Mouse (Mus musculus): Measurements from ENCODE around the gene Chrd. TPM values are rescaled to one million over a fixed set of nuclear protein-coding genes. Genes with fewer than 3 reads are reported as not detected.
A peak's percentile ranks its signal among the peaks of the same experiment; 100 is the strongest.

The Chrd gene
- polyA plus RNA-seq, 1 experiment from 2014 or later = 9.1 TPM

DNA sequence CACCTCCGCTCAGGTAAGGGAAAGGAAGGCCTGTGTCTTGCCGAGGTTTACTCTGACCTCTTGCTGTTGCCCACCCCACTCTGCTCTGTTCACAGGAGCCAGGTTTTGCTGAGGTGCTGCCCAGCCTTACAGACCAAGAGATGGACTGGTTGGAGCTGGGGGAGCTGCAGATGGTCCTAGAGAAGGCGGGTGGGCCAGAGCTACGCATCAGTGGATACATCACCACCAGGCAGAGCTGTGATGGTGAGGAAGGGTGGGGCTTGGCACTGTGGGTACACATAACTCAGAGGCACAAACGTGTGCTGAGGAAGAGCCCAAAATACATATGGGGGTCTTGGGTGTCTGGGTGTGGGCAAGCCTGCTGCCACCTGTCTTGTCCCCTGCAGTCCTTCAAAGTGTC is 2.7 kb downstream of the Chrd start:
- Histone ChIP-seq H3K27ac (replicated peaks; ENCODE audit: low read depth, low read length) (no peak overlapping the region), H3K4me2 (ENCODE audit: low read depth, low read length) (no peak overlapping the region), H3K4me1 (ENCODE audit: control insufficient read depth, insufficient read depth, low read length) (peaks cover 7% of the 10 kb centered on the region; the same call in 1 of the 2 replicates), H3K27me3 (replicated peaks; ENCODE audit: control insufficient read depth, insufficient read depth, low read length) (peaks cover 26% of the 10 kb centered on the region), H3K4me3 (ENCODE audit: low read depth, low read length) (no peak overlapping the region), H3K36me3 (ENCODE audit: control insufficient read depth, insufficient read depth, low read length) (peaks cover 9% of the 10 kb centered on the region; the same call in 1 of the 2 replicates), H3K9me3 (ENCODE audit: control insufficient read depth, low read length) (no peaks in the 10 kb centered on the region), H3K9ac (ENCODE audit: low read depth, low read length) (no peak overlapping the region)
- ATAC-seq (ENCODE audit: low read depth) (no peak), DNase-seq (ENCODE audit: low spot score) (no peak)
- WGBS = 80% methylated on average over 5 of the region's 5 CpGs

- no peak overlapping the region for H3K27ac ChIP-seq (replicated peaks; ENCODE audit: low read depth, low read length)
- H3K4me3 ChIP-seq (ENCODE audit: low read depth, low read length) = no peak overlapping the region
- WGBS = 86% methylated on average over 7 of the region's 7 CpGs
- peaks cover 7% of the 10 kb centered on the region; the same call in 1 of the 2 replicates for H3K4me1 ChIP-seq (ENCODE audit: control insufficient read depth, insufficient read depth, low read length)
- peaks cover 26% of the 10 kb centered on the region for H3K27me3 ChIP-seq (replicated peaks; ENCODE audit: control insufficient read depth, insufficient read depth, low read length)
- peaks cover 9% of the 10 kb centered on the region; the same call in 1 of the 2 replicates for H3K36me3 ChIP-seq (ENCODE audit: control insufficient read depth, insufficient read depth, low read length)
- no peak overlapping the region for H3K4me2 ChIP-seq (ENCODE audit: low read depth, low read length)
- no peak for DNase-seq (ENCODE audit: low spot score)
- no peaks in the 10 kb centered on the region for H3K9me3 ChIP-seq (ENCODE audit: control insufficient read depth, low read length)
- no peak for ATAC-seq (ENCODE audit: low read depth)
- no peak overlapping the region for H3K9ac ChIP-seq (ENCODE audit: low read depth, low read length)
Observed at GRCm38 (mm10) chr16:20736168-20736567, 3.2 kb downstream of the Chrd start.

- H3K9me3 ChIP-seq (ENCODE audit: control insufficient read depth, low read length) = no peaks in the 10 kb centered on the region
- peaks cover 7% of the 10 kb centered on the region; the same call in 1 of the 2 replicates for H3K4me1 ChIP-seq (ENCODE audit: control insufficient read depth, insufficient read depth, low read length)
- peaks cover 26% of the 10 kb centered on the region for H3K27me3 ChIP-seq (replicated peaks; ENCODE audit: control insufficient read depth, insufficient read depth, low read length)
- H3K36me3 ChIP-seq (ENCODE audit: control insufficient read depth, insufficient read depth, low read length) = peaks cover 9% of the 10 kb centered on the region; the same call in 1 of the 2 replicates
- WGBS = 84% methylated on average over 5 of the region's 5 CpGs
- no peak overlapping the region for H3K27ac ChIP-seq (replicated peaks; ENCODE audit: low read depth, low read length)
- H3K4me2 ChIP-seq (ENCODE audit: low read depth, low read length) = no peak overlapping the region
- no peak for DNase-seq (ENCODE audit: low spot score)
- no peak overlapping the region for H3K9ac ChIP-seq (ENCODE audit: low read depth, low read length)
- H3K4me3 ChIP-seq (ENCODE audit: low read depth, low read length) = no peak overlapping the region
- ATAC-seq (ENCODE audit: low read depth) = no peak
Observed at GRCm38 (mm10) chr16:20736823-20737222, 3.9 kb downstream of the Chrd start.

GRCm38 (mm10) chr16:20739845-20740244 is 6.9 kb downstream of the Chrd start:
- H3K4me2 ChIP-seq (ENCODE audit: low read depth, low read length) = no peak overlapping the region
- H3K9me3 ChIP-seq (ENCODE audit: control insufficient read depth, low read length) = no peaks in the 10 kb centered on the region
- 93% methylated on average over 9 of the region's 9 CpGs for WGBS
- no peak overlapping the region for H3K9ac ChIP-seq (ENCODE audit: low read depth, low read length)
- ATAC-seq (ENCODE audit: low read depth) (no peak), DNase-seq (ENCODE audit: low spot score) (no peak)
- no peak overlapping the region for H3K4me3 ChIP-seq (ENCODE audit: low read depth, low read length)
- H3K4me1 ChIP-seq (ENCODE audit: control insufficient read depth, insufficient read depth, low read length) = no peaks in the 10 kb centered on the region
- H3K27ac ChIP-seq (replicated peaks; ENCODE audit: low read depth, low read length) = no peak overlapping the region
- peaks cover 9% of the 10 kb centered on the region; the same call in 1 of the 2 replicates for H3K36me3 ChIP-seq (ENCODE audit: control insufficient read depth, insufficient read depth, low read length)
- H3K27me3 ChIP-seq (replicated peaks; ENCODE audit: control insufficient read depth, insufficient read depth, low read length) = peaks cover 9% of the 10 kb centered on the region

GRCm38 (mm10) chr16:20746641-20747040 is 13.7 kb downstream of the Chrd start:
- Histone ChIP-seq H3K27me3 (replicated peaks; ENCODE audit: control insufficient read depth, insufficient read depth, low read length) (no peaks in the 10 kb centered on the region), H3K9ac (ENCODE audit: low read depth, low read length) (no peak overlapping the region), H3K9me3 (ENCODE audit: control insufficient read depth, low read length) (no peaks in the 10 kb centered on the region), H3K36me3 (ENCODE audit: control insufficient read depth, insufficient read depth, low read length) (no peaks in the 10 kb centered on the region), H3K4me3 (ENCODE audit: low read depth, low read length) (no peak overlapping the region), H3K4me1 (ENCODE audit: control insufficient read depth, insufficient read depth, low read length) (no peaks in the 10 kb centered on the region), H3K4me2 (ENCODE audit: low read depth, low read length) (no peak overlapping the region), H3K27ac (replicated peaks; ENCODE audit: low read depth, low read length) (no peak overlapping the region)
- peak; percentile 74 for ATAC-seq (ENCODE audit: low read depth)
- DNase-seq (ENCODE audit: low spot score) = peak; percentile 84
- 57% methylated on average over 6 of the region's 6 CpGs for WGBS

GRCm38 (mm10) chr16:20750518-20750917 is 17.6 kb downstream of the Chrd start:
- Histone ChIP-seq H3K27me3 (replicated peaks; ENCODE audit: control insufficient read depth, insufficient read depth, low read length) (no peaks in the 10 kb centered on the region), H3K4me1 (ENCODE audit: control insufficient read depth, insufficient read depth, low read length) (no peaks in the 10 kb centered on the region), H3K4me2 (ENCODE audit: low read depth, low read length) (peak overlapping the region; percentile 23; the same call in 1 of the 2 replicates), H3K4me3 (ENCODE audit: low read depth, low read length) (no peak overlapping the region), H3K9me3 (ENCODE audit: control insufficient read depth, low read length) (no peaks in the 10 kb centered on the region), H3K9ac (ENCODE audit: low read depth, low read length) (no peak overlapping the region), H3K27ac (replicated peaks; ENCODE audit: low read depth, low read length) (no peak overlapping the region), H3K36me3 (ENCODE audit: control insufficient read depth, insufficient read depth, low read length) (no peaks in the 10 kb centered on the region)
- DNase-seq (ENCODE audit: low spot score) (peak; percentile 55), ATAC-seq (ENCODE audit: low read depth) (no peak)
- 31% methylated on average over 8 of the region's 8 CpGs for WGBS

DNA sequence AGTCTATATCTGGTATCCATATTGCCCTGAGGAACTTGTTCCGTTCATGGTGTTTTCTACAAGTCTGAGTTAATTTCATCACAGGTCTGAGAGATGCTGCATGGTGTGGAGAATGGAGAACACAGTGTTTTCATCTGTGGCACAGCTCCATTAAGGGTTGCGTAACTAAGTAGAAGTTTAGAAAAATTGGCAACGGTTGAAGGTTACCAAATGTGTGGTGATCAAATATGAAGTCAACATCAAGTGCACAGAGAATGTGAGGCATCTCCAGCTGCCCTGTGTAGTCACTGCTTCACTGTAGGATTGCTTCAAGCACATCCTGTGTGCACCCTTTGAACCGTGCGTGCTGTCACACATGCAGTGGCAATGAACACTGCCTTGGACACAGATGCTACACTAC is 23.1 kb downstream of the Chrd start:
- no peak overlapping the region for H3K4me2 ChIP-seq (ENCODE audit: low read depth, low read length)
- H3K9ac ChIP-seq (ENCODE audit: low read depth, low read length) = no peak overlapping the region
- 83% methylated on average over 5 of the region's 5 CpGs for WGBS
- H3K27ac ChIP-seq (replicated peaks; ENCODE audit: low read depth, low read length) = no peak overlapping the region
- no peaks in the 10 kb centered on the region for H3K36me3 ChIP-seq (ENCODE audit: control insufficient read depth, insufficient read depth, low read length)
- H3K9me3 ChIP-seq (ENCODE audit: control insufficient read depth, low read length) = no peaks in the 10 kb centered on the region
- no peaks in the 10 kb centered on the region for H3K27me3 ChIP-seq (replicated peaks; ENCODE audit: control insufficient read depth, insufficient read depth, low read length)
- DNase-seq (ENCODE audit: low spot score) (no peak), ATAC-seq (ENCODE audit: low read depth) (no peak)
- H3K4me1 ChIP-seq (ENCODE audit: control insufficient read depth, insufficient read depth, low read length) = no peaks in the 10 kb centered on the region
- no peak overlapping the region for H3K4me3 ChIP-seq (ENCODE audit: low read depth, low read length)

DNA sequence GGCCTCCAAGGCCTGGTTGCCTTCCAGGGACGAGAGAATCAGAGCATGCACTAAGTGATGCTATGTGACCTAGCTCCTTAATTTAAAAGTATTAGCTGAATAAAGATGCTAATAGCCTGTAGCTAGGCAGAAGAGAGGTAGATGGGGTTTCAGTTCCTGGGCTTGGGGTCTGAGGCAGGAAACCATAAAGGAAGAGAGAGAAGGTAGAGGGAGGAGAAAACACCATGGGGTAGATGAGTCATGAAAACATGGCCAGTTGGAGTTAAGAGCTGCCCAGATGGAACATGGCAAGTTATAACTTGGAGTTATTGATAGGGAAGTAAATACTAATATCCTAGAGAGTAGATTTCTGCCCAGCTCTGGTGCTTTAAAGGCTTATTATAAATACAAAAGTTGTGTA is 24.5 kb downstream of the Chrd start:
- H3K27ac ChIP-seq (replicated peaks; ENCODE audit: low read depth, low read length) = no peak overlapping the region

DNA sequence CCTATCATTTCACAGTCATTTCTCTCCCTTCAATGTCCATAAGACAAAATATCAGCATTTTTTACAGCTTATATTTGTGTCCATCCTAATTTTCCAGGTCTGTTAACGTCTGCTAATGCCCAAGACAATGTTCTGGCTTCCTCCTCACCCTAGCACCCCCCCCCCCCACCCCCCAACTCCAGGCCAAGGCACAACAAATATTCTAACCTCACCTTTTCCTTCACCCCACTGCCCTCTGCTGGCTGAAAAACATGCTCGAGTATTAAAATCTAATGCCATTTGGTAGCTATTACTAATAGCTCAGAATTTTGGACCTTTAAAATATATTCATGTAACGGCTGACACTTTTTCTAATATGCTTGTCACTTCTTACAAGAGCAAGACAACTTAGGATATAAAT is 28.8 kb downstream of the Chrd start:
- no peak overlapping the region for H3K4me3 ChIP-seq (ENCODE audit: low read depth, low read length)
- no peak overlapping the region for H3K4me2 ChIP-seq (ENCODE audit: low read depth, low read length)
- H3K4me1 ChIP-seq (ENCODE audit: control insufficient read depth, insufficient read depth, low read length) = no peaks in the 10 kb centered on the region
- ATAC-seq (ENCODE audit: low read depth) (no peak), DNase-seq (ENCODE audit: low spot score) (peak; percentile 27)
- no peaks in the 10 kb centered on the region for H3K9me3 ChIP-seq (ENCODE audit: control insufficient read depth, low read length)
- no peaks in the 10 kb centered on the region for H3K27me3 ChIP-seq (replicated peaks; ENCODE audit: control insufficient read depth, insufficient read depth, low read length)
- no peak overlapping the region for H3K9ac ChIP-seq (ENCODE audit: low read depth, low read length)
- no peaks in the 10 kb centered on the region for H3K36me3 ChIP-seq (ENCODE audit: control insufficient read depth, insufficient read depth, low read length)
- WGBS = 5% methylated on average over 3 of the region's 3 CpGs
- no peak overlapping the region for H3K27ac ChIP-seq (replicated peaks; ENCODE audit: low read depth, low read length)

More for the DNA sequence above, 24.5 kb downstream of the Chrd start:
- 77% methylated on average over 1 of the region's 1 CpGs for WGBS
- no peak for DNase-seq (ENCODE audit: low spot score)
- Histone ChIP-seq H3K4me3 (ENCODE audit: low read depth, low read length) (no peak overlapping the region), H3K4me2 (ENCODE audit: low read depth, low read length) (no peak overlapping the region), H3K4me1 (ENCODE audit: control insufficient read depth, insufficient read depth, low read length) (no peaks in the 10 kb centered on the region), H3K9me3 (ENCODE audit: control insufficient read depth, low read length) (no peaks in the 10 kb centered on the region), H3K36me3 (ENCODE audit: control insufficient read depth, insufficient read depth, low read length) (no peaks in the 10 kb centered on the region), H3K9ac (ENCODE audit: low read depth, low read length) (no peak overlapping the region), H3K27me3 (replicated peaks; ENCODE audit: control insufficient read depth, insufficient read depth, low read length) (no peaks in the 10 kb centered on the region)
- ATAC-seq (ENCODE audit: low read depth) = no peak
